Mouse (Mus musculus): ENCODE measurements around the gene Derl3.

Derl3 gene

DNA sequence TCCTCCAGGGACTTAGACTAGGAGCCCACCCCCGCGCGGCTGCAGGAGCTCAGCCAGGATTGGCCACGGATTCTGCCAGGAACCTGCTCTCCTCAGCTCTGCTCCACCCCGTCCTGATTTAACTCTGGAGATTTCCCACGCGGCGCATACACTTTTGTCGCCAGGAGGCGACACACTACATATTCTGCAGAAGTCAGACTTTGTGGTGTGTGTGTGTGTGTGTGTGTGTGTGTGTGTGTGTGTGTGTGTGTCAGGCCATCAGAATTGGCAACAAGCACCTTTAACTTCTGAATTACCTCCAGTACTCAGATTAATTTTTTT lies 10.0 kb upstream of the Derl3 start:
- POLR2A ChIA-PET: interaction anchor here (0.7 to 16.1 kb wide), 68 partner anchors 9 to 557 kb away, joined by 3 to 260 read pairs (median 11); partner anchors contain the start of genes Mif (in 4 of the 4), Chchd10 (in 3 of the 4), Ddt (in 3 of the 4) and Gstt2 (in 3 of the 4)
- CTCF ChIA-PET: interaction anchor here (0.5 to 2.8 kb wide), 56 partner anchors 9 to 297 kb away, joined by 3 to 18 read pairs (median 4); partner anchors contain the start of genes Mif (in 2 of the 4), Ddt (in 1 of the 4), Derl3 (in 1 of the 4) and Gm867 (in 1 of the 4)

DNA sequence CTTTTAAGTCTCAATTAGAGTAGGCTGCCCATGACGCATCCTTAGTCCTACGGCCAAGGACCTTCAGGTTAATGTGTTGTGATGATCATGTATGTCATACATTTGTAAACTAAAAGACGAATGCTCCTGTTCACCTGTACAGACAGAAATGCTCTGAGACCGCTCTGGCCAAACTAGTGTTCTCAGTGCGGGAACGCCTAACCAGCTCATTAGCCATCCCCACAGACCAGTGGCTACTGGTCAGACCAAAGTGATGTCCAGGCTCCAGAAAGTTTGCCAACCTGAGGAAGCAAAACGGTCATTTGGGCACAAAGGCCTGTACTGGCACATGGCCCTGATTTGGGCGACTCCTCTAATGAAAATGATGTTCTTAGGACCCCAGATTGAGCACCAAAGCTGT lies 8.5 kb upstream of the Derl3 start:
- ChIA-PET CTCF (no interaction called here), POLR2A (interaction anchor here in 2 of 4 experiments (0.6 to 1.4 kb wide), 3 partner anchors 31 to 53 kb away, joined by 3 to 5 read pairs (median 3); no protein-coding TSS in a partner anchor)

DNA sequence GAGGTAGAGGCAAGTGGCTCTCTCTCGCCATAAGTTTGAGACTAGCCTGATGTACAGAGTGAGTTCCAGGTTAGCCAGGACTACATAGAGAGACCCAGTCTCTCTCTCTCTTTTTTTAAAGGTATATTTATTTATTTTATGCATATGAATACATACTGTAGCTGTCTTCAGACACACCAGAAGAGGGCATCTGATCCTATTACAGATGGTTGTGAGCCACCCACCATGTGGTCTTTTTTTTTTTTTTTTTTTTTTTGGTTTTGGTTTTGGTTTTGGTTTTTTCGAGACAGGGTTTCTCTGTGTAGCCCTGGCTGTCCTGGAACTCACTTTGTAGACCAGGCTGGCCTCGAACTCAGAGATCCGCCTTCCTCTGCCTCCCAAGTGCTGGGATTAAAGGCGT lies 5.7 kb upstream of the Derl3 start:
- CTCF ChIA-PET: interaction anchor here in 2 of 4 experiments (0.6 to 1.0 kb wide), 3 partner anchors 15 to 301 kb away, joined by 3 to 15 read pairs (median 3); partner anchors contain the start of gene Gstt2 (in 1 of the 2)
- POLR2A ChIA-PET: interaction anchor here in 3 of 4 experiments (0.6 to 3.0 kb wide), 9 partner anchors 14 to 323 kb away, joined by 3 to 18 read pairs (median 4); partner anchors contain the start of genes Mif (in 1 of the 3) and Mmp11 (in 1 of the 3)

DNA sequence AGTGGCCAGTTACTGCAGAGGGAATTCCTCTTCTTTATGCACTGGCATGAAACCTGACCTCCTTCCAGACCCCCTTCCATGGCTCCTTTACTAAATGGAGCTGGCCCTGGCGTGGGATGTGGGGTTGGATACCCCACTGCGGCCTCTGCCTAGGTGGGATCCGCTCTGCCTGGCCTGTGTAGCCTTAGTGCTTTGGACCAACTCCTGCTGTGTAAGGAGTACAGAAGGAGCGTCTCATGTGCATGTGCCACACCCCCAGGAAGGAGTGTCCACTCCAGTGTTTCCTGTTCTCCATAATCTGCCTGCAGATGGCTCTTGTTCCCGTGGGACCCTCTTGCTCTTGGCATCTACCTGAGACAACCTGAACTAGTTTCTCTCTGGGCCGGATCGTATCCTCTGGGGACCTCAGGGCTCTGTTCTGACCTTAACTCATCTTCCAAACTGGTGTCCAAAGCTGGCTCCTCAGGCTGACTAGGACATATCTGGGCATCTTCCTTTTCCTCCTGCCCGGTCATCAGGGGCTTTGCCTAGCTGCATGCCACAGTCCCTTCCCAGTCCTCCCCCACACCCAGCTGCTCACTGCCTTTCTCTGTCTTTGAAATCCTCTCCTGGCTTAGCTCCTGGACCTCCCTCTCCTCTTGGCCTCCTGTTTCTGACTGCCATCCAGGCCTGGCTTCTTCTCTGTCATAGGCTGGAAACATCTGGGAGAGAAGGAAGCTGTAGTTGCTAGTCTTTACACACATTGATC lies 3.6 kb upstream of the Derl3 start:
- ChIA-PET POLR2A (interaction anchor here in 2 of 4 experiments (0.5 to 2.7 kb wide), 9 partner anchors 11 to 48 kb away, joined by 3 to 10 read pairs (median 5); partner anchors contain the start of gene Mif (in 1 of the 2)), CTCF (interaction anchor here in 2 of 4 experiments (0.5 kb wide), 2 partner anchors 41 to 61 kb away, joined by 7 to 9 read pairs; no protein-coding TSS in a partner anchor)

DNA sequence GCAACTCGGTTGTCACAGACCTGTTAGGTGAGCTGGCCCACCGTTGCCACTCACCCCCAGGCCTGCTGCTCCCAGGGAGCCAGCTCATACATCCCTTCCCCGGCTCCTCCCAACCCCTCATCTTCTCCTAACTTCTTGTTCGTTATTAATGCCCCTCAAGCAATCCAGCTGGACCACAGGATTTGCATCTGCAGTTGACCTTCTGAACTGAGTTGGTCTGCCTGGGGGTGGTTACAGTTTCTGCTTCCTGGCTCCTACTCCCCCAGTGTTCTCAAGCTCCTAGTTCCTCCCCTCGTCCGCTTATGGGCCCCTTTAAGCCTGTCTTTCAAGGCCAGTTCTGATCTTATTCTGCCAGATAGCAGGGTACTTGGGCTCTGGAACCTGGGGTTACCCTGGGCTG lies 1.4 kb downstream of the Derl3 start:
- CTCF ChIA-PET: interaction anchor here in 3 of 4 experiments (1.1 to 3.5 kb wide), 6 partner anchors 12 to 130 kb away, joined by 3 to 15 read pairs (median 4); no protein-coding TSS in a partner anchor
- POLR2A ChIA-PET: interaction anchor here in 3 of 4 experiments (0.5 to 5.6 kb wide), 20 partner anchors 12 to 335 kb away, joined by 3 to 46 read pairs (median 4); partner anchors contain the start of genes Mmp11 (in 2 of the 3), Chchd10 (in 1 of the 3), Gm867 (in 1 of the 3) and Mif (in 1 of the 3)

DNA sequence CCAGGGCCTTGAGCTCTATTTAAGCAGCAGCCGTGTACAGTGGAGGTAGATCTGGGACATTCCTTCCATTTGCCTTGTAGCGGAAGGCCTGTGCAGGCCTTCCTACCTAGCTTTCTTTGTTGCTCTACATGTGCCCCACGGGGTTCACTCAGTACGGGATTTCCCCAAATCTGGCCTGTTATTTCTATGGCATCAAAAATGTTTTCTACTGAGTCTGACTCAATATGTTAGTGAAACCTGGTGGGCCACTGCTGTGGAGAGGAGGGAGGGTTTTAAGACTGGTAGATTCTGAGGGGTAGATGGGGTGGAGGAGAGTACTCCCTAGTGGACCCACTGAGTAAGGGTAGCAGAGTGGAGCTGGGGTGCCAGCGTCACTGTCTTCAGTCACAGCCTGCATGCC lies 2.5 kb downstream of the Derl3 start:
- ChIA-PET POLR2A (interaction anchor here in 3 of 4 experiments (0.7 to 5.6 kb wide), 15 partner anchors 12 to 337 kb away, joined by 3 to 43 read pairs (median 4); partner anchors contain the start of genes Gm867 (in 2 of the 3), Mif (in 2 of the 3), Mmp11 (in 1 of the 3) and Vpreb3 (in 1 of the 3)), CTCF (interaction anchor here (0.6 to 1.8 kb wide), 5 partner anchors 12 to 60 kb away, joined by 3 to 4 read pairs (median 3); no protein-coding TSS in a partner anchor)

DNA sequence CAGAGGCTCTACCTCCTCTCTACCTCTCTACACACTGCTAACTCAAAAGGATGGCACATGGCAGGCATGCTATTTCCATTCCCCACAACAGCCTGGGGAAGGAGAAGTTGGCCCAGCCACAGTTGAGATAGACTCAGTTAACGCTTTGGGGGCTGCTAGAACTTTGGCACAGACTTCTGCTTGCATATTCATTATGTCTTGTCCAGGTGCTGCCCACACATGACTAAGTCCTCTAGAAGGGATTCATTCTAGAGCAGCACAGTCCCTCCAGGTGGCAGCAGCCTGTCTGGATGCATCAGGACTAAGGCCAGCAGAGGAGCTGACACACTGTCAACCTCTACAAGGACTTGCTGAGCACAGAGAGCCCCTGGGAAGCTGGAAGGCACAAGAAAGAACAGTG lies 3.0 kb downstream of the Derl3 start:
- ChIA-PET POLR2A (interaction anchor here in 2 of 4 experiments (0.8 to 5.6 kb wide), 10 partner anchors 13 to 337 kb away, joined by 3 to 43 read pairs (median 4); partner anchors contain the start of genes Mif (in 2 of the 2), Gm867 (in 1 of the 2), Mmp11 (in 1 of the 2) and Vpreb3 (in 1 of the 2)), CTCF (interaction anchor here in 2 of 4 experiments (1.0 to 1.5 kb wide), 4 partner anchors 14 to 61 kb away, joined by 3 to 6 read pairs (median 4); no protein-coding TSS in a partner anchor)

DNA sequence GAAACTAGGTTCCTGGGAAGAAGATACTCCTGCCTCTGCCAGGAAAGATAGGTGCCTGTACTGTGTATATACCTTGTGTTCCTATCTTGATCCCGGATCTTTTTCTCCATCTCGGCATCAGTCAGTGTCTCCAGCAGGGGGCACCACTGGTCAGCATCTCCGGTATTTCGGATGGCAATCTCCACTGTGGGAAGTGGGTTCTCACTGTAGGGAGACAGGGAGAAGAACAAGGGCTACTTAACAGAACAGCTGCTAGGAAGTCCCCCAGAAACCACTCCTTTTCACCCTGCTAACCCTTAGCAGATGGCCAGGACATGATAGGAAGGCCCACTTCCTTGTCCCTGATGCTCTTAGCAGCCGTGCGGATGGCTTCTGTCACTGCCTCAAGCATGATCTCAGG lies 4.2 kb downstream of the Derl3 start:
- CTCF ChIA-PET: interaction anchor here in 3 of 4 experiments (0.5 to 2.0 kb wide), 9 partner anchors 11 to 113 kb away, joined by 3 to 11 read pairs (median 4); partner anchors contain the start of gene Smarcb1 (in 1 of the 3)
- POLR2A ChIA-PET: interaction anchor here in 3 of 4 experiments (0.6 to 2.4 kb wide), 12 partner anchors 12 to 165 kb away, joined by 3 to 11 read pairs (median 3); partner anchors contain the start of genes Chchd10 (in 1 of the 3), Gm867 (in 1 of the 3) and Smarcb1 (in 1 of the 3)

DNA sequence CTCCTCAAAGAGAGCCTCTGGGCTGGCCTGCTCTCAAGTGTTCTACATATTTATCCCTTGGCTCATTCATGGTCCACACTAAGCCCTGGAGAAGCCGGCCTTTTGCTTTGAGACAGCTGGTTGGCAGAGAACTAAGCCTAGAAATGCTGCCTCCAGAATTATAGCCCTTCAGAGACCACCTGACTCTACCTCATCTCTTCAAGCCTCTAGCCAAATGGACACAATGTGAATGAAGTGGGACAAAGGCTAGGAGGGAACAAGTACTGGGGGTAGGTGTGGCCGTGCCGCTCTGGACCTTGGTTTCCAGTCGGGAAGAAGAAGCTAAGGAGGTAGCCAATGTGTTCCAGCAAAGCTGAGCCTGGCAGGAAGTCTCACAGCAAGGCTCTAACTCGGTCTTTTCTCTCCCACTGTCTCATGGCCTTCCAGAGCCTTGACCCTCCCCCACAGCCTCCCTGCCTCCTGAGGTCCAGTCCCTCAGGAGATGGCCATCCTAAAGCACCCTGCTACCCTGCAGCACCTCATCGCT lies 4.9 kb downstream of the Derl3 start:
- CTCF ChIA-PET: interaction anchor here in 3 of 4 experiments (0.5 to 2.0 kb wide), 7 partner anchors 10 to 53 kb away, joined by 3 to 11 read pairs (median 4); partner anchors contain the start of gene Smarcb1 (in 1 of the 3)
- POLR2A ChIA-PET: interaction anchor here (0.6 to 3.0 kb wide), 22 partner anchors 10 to 166 kb away, joined by 3 to 13 read pairs (median 4); partner anchors contain the start of genes Chchd10 (in 2 of the 4), Mmp11 (in 2 of the 4), Gm867 (in 1 of the 4) and Mif (in 1 of the 4)

DNA sequence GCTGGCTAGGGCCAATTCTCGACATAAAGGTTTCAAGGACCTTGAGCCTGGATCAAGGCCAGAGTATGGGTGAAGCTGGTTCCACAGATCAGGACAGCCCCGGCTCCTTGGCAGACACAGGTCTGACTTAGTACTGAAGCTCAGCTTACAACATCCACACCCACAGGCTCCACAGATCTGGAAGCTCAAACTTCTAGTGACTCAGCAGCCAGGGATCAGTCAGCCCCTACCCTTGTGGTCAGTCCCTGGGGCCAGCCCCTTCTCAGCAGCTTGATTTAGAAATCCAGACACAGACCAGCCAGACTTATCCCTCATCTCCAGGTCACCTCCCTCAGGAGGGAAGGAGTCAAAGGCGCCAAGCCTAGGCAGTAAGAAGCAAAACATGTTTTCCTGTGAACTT lies 5.6 kb downstream of the Derl3 start:
- POLR2A ChIA-PET: interaction anchor here in 3 of 4 experiments (0.6 to 3.0 kb wide), 19 partner anchors 10 to 136 kb away, joined by 3 to 13 read pairs (median 4); partner anchors contain the start of genes Chchd10 (in 2 of the 3), Mmp11 (in 2 of the 3), Gm867 (in 1 of the 3) and Mif (in 1 of the 3)
- CTCF ChIA-PET: interaction anchor here in 2 of 4 experiments (0.6 to 2.0 kb wide), 3 partner anchors 43 to 53 kb away, joined by 3 to 5 read pairs (median 4); no protein-coding TSS in a partner anchor

DNA sequence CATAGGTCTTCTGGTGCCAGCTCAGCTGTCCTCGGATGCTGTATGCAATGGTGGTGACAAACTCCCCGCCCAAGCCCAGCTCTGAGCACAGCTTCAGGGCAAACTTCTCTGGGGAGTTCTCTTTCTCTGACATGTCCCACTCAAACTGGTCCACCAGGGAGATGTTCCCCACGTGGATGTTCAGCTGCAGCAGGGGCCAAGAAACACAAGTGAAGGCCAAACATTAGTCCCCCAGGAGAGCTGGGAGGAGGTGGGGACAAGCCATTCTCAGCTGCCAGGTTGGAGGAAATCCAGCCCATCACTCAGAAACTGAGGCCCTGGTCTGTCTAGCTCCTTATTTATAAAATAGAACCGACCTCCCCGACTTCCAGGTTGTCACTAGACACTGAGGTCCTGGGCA lies 11.2 kb downstream of the Derl3 start:
- ChIA-PET POLR2A (interaction anchor here in 2 of 4 experiments (0.6 to 1.8 kb wide), 11 partner anchors 8 to 255 kb away, joined by 3 to 8 read pairs (median 4); partner anchors contain the start of genes Mmp11 (in 1 of the 2) and Smarcb1 (in 1 of the 2)), CTCF (interaction anchor here in 1 of 4 experiments (1.1 kb wide), 1 partner anchor 131 kb away, joined by 3 read pairs; the partner anchor contains the start of gene Ddt)

DNA sequence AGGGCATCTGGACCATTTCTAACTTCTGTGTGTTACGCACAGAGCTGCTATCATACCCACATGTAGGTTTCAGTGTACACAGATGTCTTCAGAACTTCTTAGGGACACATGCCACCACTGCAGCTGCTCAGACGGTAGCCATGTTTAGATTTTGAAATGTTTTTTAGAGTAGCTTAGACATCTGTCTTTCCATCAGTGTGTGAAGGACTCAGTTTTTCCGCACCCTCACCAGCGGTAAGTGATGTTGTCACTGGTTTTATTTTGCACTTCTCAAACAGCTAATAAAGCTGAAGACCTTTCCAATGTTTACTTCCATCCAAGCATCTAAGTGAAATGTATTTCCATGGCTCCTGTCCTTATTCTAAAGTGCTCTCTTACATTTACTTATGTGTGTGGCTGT lies 13.7 kb downstream of the Derl3 start:
- ChIA-PET CTCF (no interaction called here), POLR2A (interaction anchor here in 2 of 4 experiments (0.5 to 2.0 kb wide), 6 partner anchors 15 to 129 kb away, joined by 3 to 6 read pairs (median 3); partner anchors contain the start of genes Smarcb1 (in 2 of the 2) and Mmp11 (in 1 of the 2))

DNA sequence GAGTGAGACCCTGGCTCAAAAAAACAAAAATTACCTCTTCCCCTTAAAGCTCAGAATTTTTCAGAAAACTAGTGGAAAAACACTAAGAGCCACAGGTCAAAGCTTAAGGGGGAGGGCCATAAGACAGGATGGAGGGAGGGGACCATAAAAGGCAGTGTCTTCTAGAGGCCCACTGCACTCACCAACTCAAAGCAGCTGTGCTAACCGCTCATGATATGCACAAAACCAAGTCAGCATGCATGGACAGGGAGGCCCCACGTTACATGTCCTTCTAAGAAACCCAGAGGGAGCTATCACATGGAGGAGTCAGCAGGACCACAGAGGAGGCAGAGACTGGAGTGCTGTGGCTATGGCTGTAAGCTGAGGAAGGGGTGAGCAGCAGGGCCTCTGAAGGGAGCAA lies 17.5 kb downstream of the Derl3 start:
- CTCF ChIA-PET: interaction anchor here in 3 of 4 experiments (0.6 to 1.7 kb wide), 4 partner anchors 11 to 56 kb away, joined by 3 to 7 read pairs (median 4); partner anchors contain the start of gene Smarcb1 (in 1 of the 3)
- POLR2A ChIA-PET: interaction anchor here in 3 of 4 experiments (0.6 to 5.4 kb wide), 17 partner anchors 10 to 275 kb away, joined by 3 to 23 read pairs (median 4); partner anchors contain the start of genes Mmp11 (in 2 of the 3), Smarcb1 (in 2 of the 3) and Chchd10 (in 1 of the 3)

DNA sequence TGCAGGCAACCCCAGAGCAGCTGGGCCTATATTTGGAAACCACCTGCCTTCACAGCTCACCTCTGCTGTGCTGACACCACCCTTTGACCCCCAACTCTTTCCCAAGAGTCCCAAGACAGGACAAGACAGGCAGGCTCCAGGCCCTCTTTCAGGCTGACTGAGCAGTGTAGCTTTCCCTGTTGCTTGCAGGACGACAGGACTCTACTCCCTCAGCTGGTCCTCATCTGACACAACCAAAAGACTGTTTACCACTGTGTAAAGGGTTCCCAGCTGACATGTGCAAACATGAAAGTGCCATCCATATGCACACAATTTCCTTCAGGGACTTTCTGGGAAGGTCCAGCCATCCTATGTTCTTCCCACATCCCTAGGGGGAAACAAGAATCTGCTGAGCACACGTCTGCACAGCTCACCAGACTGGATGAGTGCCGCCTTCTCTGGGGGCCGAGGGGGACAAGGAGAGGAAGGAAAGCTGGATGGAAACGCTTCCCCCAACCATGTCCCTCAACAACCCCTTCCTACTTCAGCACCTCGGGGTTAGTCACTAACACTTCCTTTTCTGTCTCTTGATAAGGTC lies 19.9 kb downstream of the Derl3 start:
- CTCF ChIA-PET: interaction anchor here in 1 of 4 experiments (0.9 to 1.4 kb wide), 2 partner anchors 16 to 19 kb away, joined by 3 to 4 read pairs; partner anchors contain the start of gene Chchd10
- POLR2A ChIA-PET: interaction anchor here in 2 of 4 experiments (0.9 to 5.4 kb wide), 12 partner anchors 8 to 52 kb away, joined by 3 to 23 read pairs (median 4); partner anchors contain the start of genes Smarcb1 (in 2 of the 2), Chchd10 (in 1 of the 2), Gm867 (in 1 of the 2) and Mmp11 (in 1 of the 2)

DNA sequence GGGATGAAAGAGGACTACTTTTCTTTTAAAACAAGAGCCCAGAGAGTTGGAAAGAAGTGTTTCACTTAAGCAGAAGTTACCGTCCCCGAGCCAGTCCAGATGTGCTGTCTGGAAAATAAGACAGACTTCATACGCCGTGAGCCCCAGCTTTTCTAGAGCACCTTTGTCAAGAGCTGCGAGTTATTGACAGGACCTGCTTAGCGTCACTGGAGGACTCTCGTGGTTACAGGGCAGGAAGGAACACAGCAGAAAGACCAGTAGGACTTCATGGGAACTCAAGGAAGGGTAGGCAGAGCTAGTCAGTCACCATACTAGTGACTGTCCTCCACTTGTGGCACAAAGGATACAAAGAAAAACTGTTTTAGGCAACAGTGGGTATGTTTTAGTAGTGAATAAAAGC lies 22.3 kb downstream of the Derl3 start:
- CTCF ChIA-PET: no interaction called here
- POLR2A ChIA-PET: interaction anchor here in 3 of 4 experiments (0.5 to 2.4 kb wide), 12 partner anchors 12 to 1519 kb away, joined by 3 to 9 read pairs (median 4); partner anchors contain the start of genes Derl3 (in 2 of the 3), Chchd10 (in 1 of the 3), Gm867 (in 1 of the 3) and Mmp11 (in 1 of the 3)

DNA sequence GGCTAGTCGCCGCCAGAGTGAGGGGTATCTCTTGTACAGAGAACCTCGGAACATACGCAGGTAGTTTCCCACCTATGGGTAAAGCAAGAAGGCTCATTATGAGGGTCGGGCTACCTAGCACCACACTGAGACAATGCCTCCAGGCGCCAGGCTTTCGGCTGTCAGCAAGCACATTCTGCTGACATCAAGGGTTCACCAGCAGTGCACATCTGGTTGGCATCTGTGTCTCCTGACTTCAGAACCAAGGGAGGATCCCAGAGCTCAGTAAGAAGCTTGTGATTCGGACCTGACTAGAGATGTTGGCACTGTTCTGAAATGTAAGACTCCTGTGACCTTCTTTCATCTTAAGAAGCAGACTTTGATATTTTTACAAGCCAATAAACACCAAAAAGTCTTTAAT lies 23.6 kb downstream of the Derl3 start:
- POLR2A ChIA-PET: interaction anchor here in 2 of 4 experiments (1.0 to 2.4 kb wide), 5 partner anchors 15 to 24 kb away, joined by 3 to 9 read pairs (median 7); partner anchors contain the start of genes Chchd10 (in 1 of the 2), Gm867 (in 1 of the 2) and Mmp11 (in 1 of the 2)
- CTCF ChIA-PET: no interaction called here

Data from embryonic stem cell, embryonic (primary cell).